Mouse (Mus musculus): ENCODE measurements around the gene Pck1. TPM values are rescaled to one million over a fixed set of nuclear protein-coding genes. Genes with fewer than 3 reads are reported as not detected.

The Pck1 gene
- total RNA-seq, 2 experiments from 2014 or later: 12.3 to 112 TPM

DNA sequence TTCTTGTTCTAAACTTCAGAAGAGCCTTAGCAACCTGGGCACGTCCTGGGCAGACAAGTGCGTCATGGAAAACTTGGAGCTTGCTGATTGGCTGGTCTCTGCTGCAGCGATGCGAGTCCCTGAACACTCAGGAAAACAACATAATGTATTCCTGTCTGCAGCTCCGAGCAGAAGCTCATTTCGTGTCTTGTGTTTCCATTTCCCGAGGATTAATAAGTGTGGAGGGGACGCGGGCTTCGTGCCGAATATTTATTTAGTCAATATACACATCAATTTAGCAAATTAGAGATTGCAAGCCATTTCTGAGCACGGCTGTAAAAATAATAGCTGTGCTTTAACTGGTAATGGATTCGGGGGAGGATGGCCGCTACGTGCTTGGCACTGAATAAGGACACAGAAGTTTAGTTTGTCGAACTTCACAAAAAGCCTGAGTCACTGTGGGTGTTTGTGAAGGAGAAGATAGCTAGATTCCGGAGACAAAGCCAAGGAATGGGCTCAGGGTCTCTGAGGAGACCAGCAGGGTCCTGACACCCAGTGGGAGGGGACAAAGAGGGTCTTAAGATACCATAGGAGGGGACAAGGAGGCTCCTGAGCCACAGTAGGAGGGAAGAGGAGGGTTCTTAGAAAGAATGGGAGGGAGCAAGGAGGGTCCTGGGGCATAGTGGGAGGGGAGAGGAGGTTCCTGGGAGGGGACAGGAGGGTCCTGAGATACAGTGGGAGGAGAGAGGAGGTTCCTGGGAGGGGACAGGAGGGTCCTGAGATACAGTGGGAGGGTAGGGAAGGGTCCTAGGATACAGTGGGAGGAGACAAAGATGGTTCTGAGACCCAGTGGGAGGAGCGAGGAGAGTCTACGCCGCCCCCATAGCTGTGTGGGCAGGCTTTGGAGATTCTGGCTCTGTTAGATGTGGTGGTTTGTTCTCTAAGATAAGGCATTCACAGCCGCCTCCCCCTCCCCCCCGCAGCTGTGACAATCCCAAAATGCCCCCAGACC is 21.0 kb downstream of the Pck1 start:
- peak; percentile 59 to 71 for DNase-seq

DNA sequence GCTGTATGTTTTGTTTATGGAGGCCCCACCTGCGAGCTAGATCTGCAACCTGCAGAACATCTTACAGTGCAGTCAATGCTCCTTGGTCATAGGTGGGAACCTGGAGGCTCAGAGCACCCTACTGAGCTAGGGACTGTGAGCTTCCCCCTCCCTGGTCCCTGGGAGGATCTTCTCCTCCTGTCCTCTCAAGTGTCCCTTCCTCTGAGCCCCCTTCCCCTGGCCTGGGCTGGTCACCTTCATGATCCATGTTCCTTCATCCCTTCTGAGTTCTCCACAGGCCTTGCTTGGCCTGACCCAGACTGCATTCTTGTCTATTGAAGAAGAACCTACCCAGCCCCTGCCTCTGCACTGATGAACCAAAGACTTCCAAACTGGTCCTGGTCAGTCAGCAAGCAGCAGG is 21.7 kb downstream of the Pck1 start:
- no peak for DNase-seq

DNA sequence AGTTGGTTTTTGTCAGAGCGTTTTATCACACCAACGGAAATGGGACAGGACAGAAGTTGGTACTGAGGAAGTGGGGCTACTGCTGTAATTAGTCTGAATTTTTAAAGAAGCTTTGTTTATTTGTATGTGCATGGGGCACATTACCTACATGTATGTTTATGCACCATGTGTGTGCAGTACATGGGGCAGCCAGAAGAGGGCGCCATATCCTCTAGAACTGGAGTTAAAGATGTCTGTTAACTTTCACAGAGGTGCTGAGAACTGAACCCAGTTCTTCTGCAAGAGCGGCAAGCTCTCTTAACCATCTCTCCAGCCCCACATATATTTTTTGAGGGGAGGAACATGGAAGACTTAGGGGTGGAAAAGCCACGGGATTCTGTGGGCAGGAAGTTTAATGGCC is 22.9 kb downstream of the Pck1 start:
- no peak for DNase-seq

GRCm38 (mm10) chr2:173177481-173177880 is 24.6 kb downstream of the Pck1 start:
- no peak for DNase-seq

DNA sequence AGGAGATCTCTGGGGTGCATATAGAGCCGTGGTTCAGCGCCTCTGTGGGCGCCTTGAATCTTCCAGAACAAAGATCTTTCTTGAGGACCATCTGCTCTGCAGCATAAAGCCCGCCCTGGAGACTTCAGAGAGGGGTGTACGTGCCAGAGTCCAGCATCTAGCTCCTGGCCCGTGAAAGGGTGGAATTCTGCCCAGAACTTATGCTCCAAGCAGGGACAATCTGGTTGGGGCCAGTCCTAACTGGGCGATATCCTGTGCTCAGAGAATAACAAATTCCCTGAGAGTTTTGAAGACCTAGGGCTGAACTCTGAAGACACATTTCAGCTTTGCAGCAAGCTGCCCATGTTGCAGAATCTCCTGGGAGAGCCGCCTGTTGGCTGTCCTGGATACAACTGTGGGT is 25.1 kb downstream of the Pck1 start:
- DNase-seq: peak in 1 of 2 experiments; percentile 58

GRCm38 (mm10) chr2:173179046-173179445 is 26.2 kb downstream of the Pck1 start:
- no peak for DNase-seq

- no peak for DNase-seq
These were observed 27.2 kb downstream of the Pck1 start for GRCm38 (mm10) chr2:173180026-173180425.

GRCm38 (mm10) chr2:173180721-173181388 is 28.0 kb downstream of the Pck1 start:
- no peak for DNase-seq

DNA sequence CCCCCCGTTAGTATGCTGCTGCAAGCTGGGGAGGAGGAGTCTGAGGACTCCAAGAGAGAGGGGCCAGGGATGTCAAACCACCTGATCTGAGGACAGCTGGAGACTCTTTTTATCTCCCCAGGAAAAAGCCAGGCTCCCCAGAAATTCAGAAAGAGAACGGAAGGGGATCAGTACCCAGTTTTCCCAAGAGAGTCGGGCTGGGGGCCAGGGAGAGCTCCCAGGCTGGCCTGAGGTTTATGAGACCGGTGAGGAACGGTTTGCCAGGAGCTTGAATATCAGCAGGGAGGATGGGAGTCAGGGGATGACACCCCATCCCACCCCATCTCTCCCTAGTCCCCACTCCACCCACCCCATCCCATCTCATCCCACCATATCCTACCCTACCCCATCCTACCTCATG is 28.6 kb downstream of the Pck1 start:
- no peak for DNase-seq

DNA sequence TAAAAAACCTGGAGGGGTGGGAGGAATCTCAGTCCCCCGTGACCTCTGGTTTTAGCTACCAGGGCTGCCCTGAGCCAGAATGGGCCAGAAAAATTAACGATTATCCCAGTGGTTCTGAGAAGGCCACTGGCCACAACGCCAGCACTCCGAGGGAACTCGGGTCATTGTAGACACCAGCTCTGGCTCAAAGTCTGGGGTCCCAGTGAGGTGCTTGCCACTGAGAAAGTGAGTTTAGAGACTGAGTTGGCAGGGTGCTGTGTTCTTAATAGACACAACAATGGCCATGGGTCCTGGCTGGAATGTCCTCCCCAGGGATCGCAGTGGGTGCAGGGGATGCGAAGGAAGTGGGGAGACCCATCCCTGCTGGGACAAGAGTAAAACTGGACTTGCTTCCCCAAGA is 29.1 kb downstream of the Pck1 start:
- DNase-seq: no peak

DNA sequence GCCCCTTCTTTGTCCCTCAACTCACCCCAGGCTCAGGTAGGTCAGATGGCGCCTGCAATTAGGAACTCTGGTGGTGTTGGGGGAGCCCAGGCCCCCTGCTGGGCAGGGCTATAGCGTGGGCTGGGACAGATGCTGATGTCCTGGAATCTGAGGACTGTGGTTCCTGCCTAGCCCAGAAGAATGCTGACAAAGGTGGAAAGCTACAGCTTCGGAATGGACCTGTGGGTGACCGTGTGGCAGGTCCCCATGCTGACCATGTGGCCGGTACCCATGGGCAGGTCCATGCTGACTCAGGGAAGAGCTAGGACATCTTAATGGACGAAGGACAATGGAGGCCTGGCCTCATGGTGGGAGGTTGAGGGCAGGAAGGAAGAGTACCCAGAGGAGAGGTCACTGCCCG is 29.9 kb downstream of the Pck1 start:
- no peak for DNase-seq

- DNase-seq: no peak
These were observed 30.5 kb downstream of the Pck1 start for GRCm38 (mm10) chr2:173183311-173183710.

DNA sequence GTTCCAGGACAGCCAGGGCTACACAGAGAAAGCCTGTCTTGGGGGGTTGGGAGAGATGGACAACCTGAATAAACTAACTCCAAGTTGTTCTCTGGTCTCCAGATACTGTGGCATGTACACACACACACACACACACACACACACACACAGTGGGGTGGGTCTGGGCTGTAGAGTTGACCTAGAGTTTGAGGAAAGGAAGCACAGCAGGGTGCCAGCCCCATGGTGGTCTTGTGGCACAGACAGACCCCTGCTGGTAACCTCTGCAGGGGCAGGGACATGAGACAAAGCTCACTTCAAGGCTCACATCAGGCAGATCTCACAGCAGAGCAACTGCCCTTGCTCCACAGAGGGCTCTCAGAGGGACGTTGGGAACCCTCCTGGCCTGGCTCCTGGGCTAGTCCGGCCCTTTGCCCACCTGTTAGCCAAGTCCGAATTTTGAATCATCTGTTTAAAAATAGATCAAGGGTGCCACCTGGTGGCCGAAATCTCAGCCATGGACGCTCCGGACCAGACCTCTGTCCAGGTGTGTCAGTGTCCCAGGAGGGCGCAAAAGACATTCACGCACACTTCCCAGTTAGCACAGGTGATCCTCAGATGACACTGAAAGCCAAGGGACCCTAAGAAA is 31.1 kb downstream of the Pck1 start:
- peak; percentile 33 to 87 for DNase-seq

DNA sequence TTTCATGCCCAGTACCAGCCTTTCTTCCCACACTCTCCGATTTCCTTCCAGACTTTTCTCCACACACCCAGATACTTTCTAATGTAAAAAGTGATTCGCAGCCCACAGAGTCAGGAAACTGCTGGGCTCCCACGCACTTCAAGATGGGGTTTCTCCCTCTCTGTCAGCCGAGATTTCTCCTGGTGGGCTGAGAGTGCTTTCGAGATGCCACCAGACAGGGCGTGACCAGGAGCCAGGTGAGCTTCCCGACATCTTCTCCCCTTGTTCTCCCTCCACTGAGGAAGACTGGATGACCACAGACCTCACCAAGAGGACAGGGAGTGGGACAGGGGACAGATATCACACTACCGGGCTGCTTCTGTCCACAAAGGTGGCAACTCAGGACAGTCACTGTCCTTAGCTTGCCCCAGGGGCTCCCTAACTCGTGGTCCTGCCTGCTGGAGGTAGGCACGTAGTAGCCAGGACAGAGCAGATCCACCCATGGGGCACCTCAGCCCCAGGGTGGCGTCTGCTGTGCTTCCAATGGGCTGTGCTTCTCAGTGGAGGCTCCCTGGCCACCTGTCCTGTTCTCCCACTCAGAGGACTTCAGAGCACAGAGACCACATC is 31.7 kb downstream of the Pck1 start:
- no peak for DNase-seq

DNA sequence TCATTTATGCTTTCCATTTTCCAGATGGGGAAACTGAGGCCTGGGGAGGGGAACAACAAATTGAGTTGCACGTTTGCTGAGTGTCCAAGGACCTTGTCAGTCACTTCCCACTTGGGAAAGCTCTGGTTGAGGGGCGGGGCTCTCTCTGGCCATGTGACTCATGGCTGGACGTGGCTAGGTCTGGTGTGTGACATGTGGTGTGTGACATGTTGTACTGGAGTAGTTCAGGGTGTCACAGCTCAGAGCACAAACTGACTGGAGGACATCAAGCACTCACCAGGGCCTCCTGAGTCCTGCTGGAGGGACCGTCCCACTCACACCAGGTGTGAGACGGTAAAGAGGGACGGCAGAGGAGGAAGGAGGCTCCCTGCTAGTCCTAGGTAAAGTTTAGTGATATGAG is 32.4 kb downstream of the Pck1 start:
- DNase-seq: no peak

GRCm38 (mm10) chr2:173186047-173186943 is 33.4 kb downstream of the Pck1 start:
- DNase-seq: peak; percentile 77 to 94

DNA sequence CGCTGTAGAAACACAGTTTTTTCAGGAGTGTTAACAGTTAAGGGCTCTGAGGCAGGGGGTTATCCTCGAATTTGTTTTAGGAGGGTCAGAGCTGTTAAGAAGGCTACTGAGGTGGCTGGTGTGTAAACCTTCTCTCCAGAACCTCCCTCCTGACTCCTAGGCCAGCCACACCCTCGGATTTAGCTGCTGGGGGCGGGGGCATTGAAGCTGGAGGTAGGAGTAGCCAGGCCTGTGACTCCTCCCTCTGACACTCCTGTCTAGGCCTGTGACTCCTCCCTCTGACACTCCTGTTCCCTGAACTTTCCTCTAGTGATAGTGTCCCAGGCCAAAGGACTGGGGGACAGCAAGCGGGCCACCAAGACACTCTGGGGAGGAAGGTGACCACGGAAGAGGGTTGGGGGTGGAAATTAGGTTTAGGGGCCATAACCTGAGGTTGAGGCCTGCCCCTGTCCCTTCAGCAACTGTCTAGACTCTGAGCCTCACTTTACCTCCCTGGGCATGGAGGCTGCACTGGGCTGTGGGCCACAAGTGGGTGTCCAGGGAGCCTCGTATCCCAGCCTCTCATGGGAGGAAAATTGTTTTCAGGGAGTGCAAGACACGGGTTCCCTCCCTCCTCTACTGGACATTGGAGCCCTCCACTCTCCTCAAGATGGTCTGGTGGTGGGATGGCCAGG is 34.5 kb downstream of the Pck1 start:
- no peak for DNase-seq

DNA sequence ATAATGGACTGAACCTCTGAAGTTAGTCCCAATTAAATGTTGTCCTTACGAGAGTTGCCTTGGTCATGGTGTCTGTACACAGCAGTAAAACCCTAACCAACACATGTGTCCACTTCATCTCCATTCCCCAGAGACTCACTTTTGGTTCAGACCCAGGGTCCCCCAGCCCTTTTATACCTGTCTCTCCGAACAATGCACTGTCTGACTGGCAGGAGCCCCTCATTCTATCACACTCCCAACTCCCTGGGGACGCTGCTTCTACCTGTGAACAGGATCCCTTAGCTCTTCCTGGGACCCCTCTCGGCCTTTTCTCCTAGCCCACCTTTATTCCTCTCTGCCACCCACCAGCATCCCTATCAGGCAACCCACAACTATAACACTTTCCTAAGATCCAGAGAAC is 41.9 kb downstream of the Pck1 start:
- no peak for DNase-seq

DNA sequence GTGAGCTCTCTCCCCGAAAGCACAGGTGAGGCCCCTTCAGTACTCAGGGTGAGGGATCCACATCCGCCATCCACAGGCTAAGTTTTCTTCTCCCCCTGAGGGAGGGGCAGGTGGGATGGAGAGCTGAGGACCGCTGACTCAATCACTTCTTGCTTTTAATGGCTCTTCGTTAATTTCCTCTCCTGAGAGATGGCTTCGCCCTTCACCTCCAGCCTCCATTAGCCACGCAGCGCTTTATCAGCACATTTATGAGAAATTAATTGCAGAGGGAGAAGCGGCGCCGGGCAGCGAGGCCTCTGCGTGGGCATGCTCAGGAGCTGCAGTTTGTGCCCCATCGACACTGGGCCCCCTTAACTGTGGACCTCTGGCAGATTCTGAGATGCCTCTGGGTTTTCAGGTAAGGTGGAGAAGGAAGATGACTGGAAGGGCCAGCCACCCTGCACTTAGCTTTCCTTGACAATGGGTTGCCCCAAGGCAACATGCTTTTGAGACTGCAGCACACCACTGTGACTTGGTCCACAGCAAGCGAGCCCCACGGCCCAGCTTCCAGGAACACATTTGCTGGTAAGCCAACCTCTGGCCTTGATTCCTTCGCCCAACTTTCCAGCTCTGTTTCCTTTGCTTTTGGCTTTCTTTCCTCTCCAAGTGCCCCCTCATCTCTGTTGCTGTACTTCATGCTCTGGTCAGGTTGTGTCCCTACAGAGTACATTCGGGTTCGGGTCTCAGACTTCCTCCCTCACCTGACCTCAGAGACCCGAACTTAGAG is 50.3 kb downstream of the Pck1 start:
- DNase-seq: no peak

DNA sequence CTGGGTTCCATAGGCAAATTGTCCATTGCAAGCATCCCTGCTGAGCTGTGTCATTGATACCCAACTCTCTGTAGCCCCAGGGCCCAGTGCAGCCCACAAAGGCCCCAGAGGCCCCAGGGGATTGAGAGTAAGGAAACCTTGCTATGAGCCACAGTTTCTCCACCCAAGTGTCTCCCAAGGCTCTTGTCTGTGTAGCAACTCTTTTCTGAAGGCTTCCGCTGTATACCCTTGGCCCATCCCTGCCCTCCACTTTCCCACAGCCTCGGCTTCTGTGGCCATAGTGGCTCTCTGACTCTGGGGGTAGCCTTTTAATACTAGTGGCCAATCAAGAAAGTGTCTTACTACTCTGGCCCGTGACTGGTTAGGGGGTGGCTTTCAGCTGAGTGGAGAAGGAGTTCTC is 50.9 kb downstream of the Pck1 start:
- DNase-seq: no peak
